Mouse (Mus musculus): ENCODE measurements around the gene Rab11b.

- TF ChIP-seq CTCF (IDR thresholded peaks at IDR 0.05; ENCODE audit: low read depth, low read length), result no peak
- TF ChIP-seq POLR2AphosphoS5 (IDR thresholded peaks at IDR 0.05; ENCODE audit: insufficient replicate concordance, low read depth, low read length), result no peak
- no peak for TF ChIP-seq GATA1 (IDR thresholded peaks at IDR 0.05; ENCODE audit: borderline replicate concordance, low read length)
- no peak for TF ChIP-seq TAL1 (conservative IDR thresholded peaks at IDR 0.05; ENCODE audit: low read depth, low read length)
- TF ChIP-seq GATA2 (IDR thresholded peaks at IDR 0.05; ENCODE audit: borderline replicate concordance, low read depth, low read length), result no peak
Measured at GRCm38 (mm10) chr17:33749451-33749850, 10.9 kb downstream of the Rab11b start.
